Mouse (Mus musculus) hindbrain, embryonic 11.5 days (tissue): ENCODE measurements at regions not wholly inside any gene's neighbourhood (a gene's known extent, or its start where the extent isn't known, plus 50 kb on each side); places are given as distances from the start of the nearest gene placed in this dataset.

ENCODE experiments used
- ATAC-seq: fragments of 200-750 bp; cut with Nextera tagmentation; 2 replicates; pipeline ENCODE4 v1.8.0; 2017; ENCODE audit warnings: mild to moderate bottlenecking, moderate TSS enrichment, moderate library complexity; ENCODE audit not compliant: low FRiP score
- DNase-seq: peaks from one replicate; pipeline ENCODE4 v3.0.0-alpha.2; 2015; ENCODE audit warnings: low spot score
- H3K27ac ChIP-seq: fragments of 300-500 bp; sonication (generic); 2 replicates; pipeline ENCODE4 v1.5.1; 2014; ENCODE audit warnings: mild to moderate bottlenecking, low read depth, low read length
- H3K27me3 ChIP-seq: fragments of 300-500 bp; sonication (generic); 2 replicates; pipeline ENCODE4 v1.6.1; 2014; ENCODE audit warnings: mild to moderate bottlenecking, low read length, moderate library complexity, mixed read lengths; ENCODE audit not compliant: control insufficient read depth, insufficient read depth
- H3K36me3 ChIP-seq: fragments of 300-500 bp; sonication (generic); 2 replicates; pipeline ENCODE4 v1.6.1; 2014; ENCODE audit warnings: mild to moderate bottlenecking, low read length, moderate library complexity, mixed read lengths; ENCODE audit not compliant: control insufficient read depth, insufficient read depth
- H3K4me1 ChIP-seq: fragments of 300-500 bp; sonication (generic); replicated peaks from 2 replicates; pipeline ENCODE4 v1.6.1; 2014; ENCODE audit warnings: low read length, mixed read lengths; ENCODE audit not compliant: control insufficient read depth, insufficient read depth
- H3K4me2 ChIP-seq: fragments of 300-500 bp; sonication (generic); replicated peaks from 2 replicates; pipeline ENCODE4 v1.6.1; 2014; ENCODE audit warnings: mild to moderate bottlenecking, low read depth, low read length
- H3K4me3 ChIP-seq: fragments of 300-500 bp; sonication (generic); 2 replicates; pipeline ENCODE4 v1.5.1; 2014; ENCODE audit warnings: low read depth, low read length
- H3K9ac ChIP-seq: fragments of 300-500 bp; sonication (generic); 2 replicates; pipeline ENCODE4 v1.6.1; 2014; ENCODE audit warnings: low read depth, low read length
- H3K9me3 ChIP-seq: fragments of 300-500 bp; sonication (generic); 2 replicates; pipeline ENCODE4 v1.6.1; 2016; ENCODE audit warnings: low read length; ENCODE audit not compliant: control insufficient read depth
- WGBS: fragments of 180-500 bp; shearing (Covaris S2); extraction: QIAGEN DNeasy Blood & Tissue Kit; methylation state at CpG from one replicate; pipeline ENCODE4 v1.1.7; 2014; 5-methylcytosine and 5-hydroxymethylcytosine counted together

DNA sequence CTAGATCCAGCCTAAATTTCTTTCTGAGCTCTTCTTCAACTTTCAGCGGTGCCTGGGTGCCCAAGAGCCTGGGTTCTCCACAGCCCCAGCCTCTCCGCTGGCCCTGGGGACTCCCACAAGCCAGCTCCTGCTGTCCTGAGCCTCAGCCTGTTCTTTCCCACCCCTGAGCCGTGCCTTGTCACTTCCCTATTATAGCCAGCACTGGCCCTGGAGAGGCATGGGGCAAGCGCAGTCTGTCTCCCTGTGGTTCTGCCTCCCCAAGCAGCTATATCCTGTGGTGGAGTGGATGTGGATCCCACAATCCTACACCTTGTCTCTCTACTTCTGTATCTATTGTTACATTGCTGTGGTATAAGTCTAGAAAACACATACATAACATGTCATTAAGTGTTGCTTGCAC lies 128.6 kb upstream of the Hgf start:
- no peak overlapping the region for H3K4me3 ChIP-seq
- ATAC-seq (no peak), DNase-seq (no peak)
- no peak overlapping the region for H3K4me2 ChIP-seq
- 74% methylated on average over 4 of the region's 4 CpGs for WGBS
- no peak overlapping the region for H3K27ac ChIP-seq
- H3K9ac ChIP-seq: no peak overlapping the region
- H3K9me3 ChIP-seq: no peaks in the 10 kb centered on the region
- no peaks in the 10 kb centered on the region for H3K27me3 ChIP-seq
- no peaks in the 10 kb centered on the region for H3K36me3 ChIP-seq
- H3K4me1 ChIP-seq: no peaks in the 10 kb centered on the region

DNA sequence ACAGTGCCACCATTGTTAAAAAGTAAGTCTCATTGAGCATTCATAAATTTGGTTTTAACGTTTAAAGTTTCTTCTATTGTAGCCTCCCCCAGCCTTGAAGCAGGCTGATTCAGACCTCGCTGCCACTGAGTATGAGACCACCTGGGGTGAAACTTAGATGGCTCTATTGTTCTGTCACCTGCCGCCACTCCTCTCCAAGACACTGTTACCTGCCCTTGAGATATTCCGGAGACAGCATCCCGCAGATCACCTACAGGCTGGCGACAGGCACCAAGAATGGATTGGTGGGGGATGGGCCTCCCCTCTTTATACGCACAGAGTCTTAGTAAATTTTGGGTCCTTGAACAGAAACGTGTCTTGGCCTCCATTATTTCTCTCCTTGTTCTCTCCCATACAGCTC lies 128.0 kb upstream of the Hgf start:
- 41% methylated on average over 8 of the region's 8 CpGs for WGBS

GRCm38 (mm10) chr5:16426306-16426705 lies 127.0 kb upstream of the Hgf start:
- Histone ChIP-seq H3K27me3 (no peaks in the 10 kb centered on the region), H3K4me3 (no peak overlapping the region), H3K4me1 (no peaks in the 10 kb centered on the region), H3K4me2 (no peak overlapping the region), H3K27ac (no peak overlapping the region), H3K9ac (no peak overlapping the region), H3K9me3 (no peaks in the 10 kb centered on the region), H3K36me3 (no peaks in the 10 kb centered on the region)
- DNase-seq: no peak
- no peak for ATAC-seq
- 62% methylated on average over 2 of the region's 2 CpGs for WGBS

More for the DNA sequence above, 128.0 kb upstream of the Hgf start:
- no peaks in the 10 kb centered on the region for H3K9me3 ChIP-seq
- no peak overlapping the region for H3K4me3 ChIP-seq
- ATAC-seq: no peak
- H3K36me3 ChIP-seq: no peaks in the 10 kb centered on the region
- no peak for DNase-seq
- H3K27me3 ChIP-seq: no peaks in the 10 kb centered on the region
- no peaks in the 10 kb centered on the region for H3K4me1 ChIP-seq
- H3K9ac ChIP-seq: no peak overlapping the region
- no peak overlapping the region for H3K4me2 ChIP-seq
- H3K27ac ChIP-seq: no peak overlapping the region

DNA sequence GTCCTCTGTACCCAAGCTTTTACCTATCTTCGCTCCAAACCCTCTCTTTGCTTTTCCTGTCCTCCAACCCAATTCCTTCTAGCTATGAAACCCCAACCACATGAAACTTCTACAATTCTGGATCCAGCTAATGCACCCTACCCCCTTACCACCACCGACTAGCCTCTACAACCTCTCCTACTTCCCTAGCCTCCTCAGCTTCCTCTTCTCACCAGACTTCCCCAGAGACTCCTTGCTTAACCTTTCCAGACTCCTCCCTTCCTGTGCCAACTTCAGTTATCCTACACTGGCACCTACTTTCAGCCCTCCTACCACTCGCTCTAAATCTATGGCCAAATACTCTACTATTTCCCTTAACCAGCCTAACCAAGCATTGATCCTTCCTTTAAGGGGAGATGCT lies 118.7 kb upstream of the Hgf start:
- no peaks in the 10 kb centered on the region for H3K36me3 ChIP-seq
- H3K9ac ChIP-seq: no peak overlapping the region
- WGBS: 91% methylated on average over 3 of the region's 3 CpGs
- no peaks in the 10 kb centered on the region for H3K4me1 ChIP-seq
- no peak overlapping the region for H3K27ac ChIP-seq
- no peaks in the 10 kb centered on the region for H3K9me3 ChIP-seq
- H3K27me3 ChIP-seq: no peaks in the 10 kb centered on the region
- no peak overlapping the region for H3K4me3 ChIP-seq
- DNase-seq: no peak
- no peak overlapping the region for H3K4me2 ChIP-seq
- ATAC-seq: no peak

GRCm38 (mm10) chr5:16445056-16445455 lies 108.2 kb upstream of the Hgf start:
- no peak overlapping the region for H3K4me2 ChIP-seq
- H3K9ac ChIP-seq: no peak overlapping the region
- 73% methylated on average over 1 of the region's 1 CpGs for WGBS
- no peaks in the 10 kb centered on the region for H3K4me1 ChIP-seq
- no peak overlapping the region for H3K4me3 ChIP-seq
- DNase-seq: no peak
- H3K27ac ChIP-seq: no peak overlapping the region
- no peaks in the 10 kb centered on the region for H3K36me3 ChIP-seq
- no peak for ATAC-seq
- H3K9me3 ChIP-seq: no peaks in the 10 kb centered on the region
- no peaks in the 10 kb centered on the region for H3K27me3 ChIP-seq

- H3K36me3 ChIP-seq: no peaks in the 10 kb centered on the region
- no peaks in the 10 kb centered on the region for H3K4me1 ChIP-seq
- no peak for DNase-seq
- no peak overlapping the region for H3K9ac ChIP-seq
- H3K27ac ChIP-seq: no peak overlapping the region
- no peak overlapping the region for H3K4me3 ChIP-seq
- H3K27me3 ChIP-seq: no peaks in the 10 kb centered on the region
- ATAC-seq: no peak
- H3K4me2 ChIP-seq: no peak overlapping the region
- 59% methylated on average over 1 of the region's 1 CpGs for WGBS
- no peaks in the 10 kb centered on the region for H3K9me3 ChIP-seq
Observed at GRCm38 (mm10) chr5:16446977-16447376, 106.3 kb upstream of the Hgf start.

GRCm38 (mm10) chr5:16461795-16462194 lies 91.5 kb upstream of the Hgf start:
- no peak overlapping the region for H3K27ac ChIP-seq
- H3K9me3 ChIP-seq: no peaks in the 10 kb centered on the region
- 81% methylated on average over 2 of the region's 2 CpGs for WGBS
- no peaks in the 10 kb centered on the region for H3K4me1 ChIP-seq
- H3K36me3 ChIP-seq: no peaks in the 10 kb centered on the region
- DNase-seq (no peak), ATAC-seq (no peak)
- H3K27me3 ChIP-seq: no peaks in the 10 kb centered on the region
- H3K9ac ChIP-seq: no peak overlapping the region
- H3K4me2 ChIP-seq: no peak overlapping the region
- H3K4me3 ChIP-seq: no peak overlapping the region

DNA sequence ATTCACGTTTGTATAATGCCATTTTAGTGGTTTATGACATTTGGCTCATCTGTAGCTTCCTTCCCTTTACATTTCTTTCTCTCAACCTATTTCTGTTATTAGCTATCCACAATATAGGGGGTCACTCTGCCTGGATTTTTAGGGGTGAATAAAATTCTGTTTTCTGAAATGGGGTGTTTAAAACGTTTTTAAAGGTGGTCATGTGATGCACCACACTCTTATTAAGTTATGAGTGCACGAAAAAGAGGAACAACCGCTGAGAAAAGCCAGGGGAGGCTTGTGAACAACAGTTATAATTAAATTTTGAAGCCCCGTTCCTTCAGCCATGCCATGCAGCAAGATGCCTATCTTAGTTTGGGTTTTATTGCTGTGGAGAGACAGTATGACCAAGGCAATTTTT lies 87.0 kb upstream of the Hgf start:
- Histone ChIP-seq H3K27ac (no peak overlapping the region), H3K36me3 (no peaks in the 10 kb centered on the region), H3K27me3 (no peaks in the 10 kb centered on the region), H3K9me3 (no peaks in the 10 kb centered on the region), H3K4me3 (no peak overlapping the region), H3K9ac (no peak overlapping the region), H3K4me1 (no peaks in the 10 kb centered on the region), H3K4me2 (no peak overlapping the region)
- no peak for ATAC-seq
- no peak for DNase-seq
- WGBS: 76% methylated on average over 5 of the region's 5 CpGs

GRCm38 (mm10) chr5:16468560-16468959 lies 84.7 kb upstream of the Hgf start:
- Histone ChIP-seq H3K27me3 (no peaks in the 10 kb centered on the region), H3K9me3 (no peaks in the 10 kb centered on the region), H3K4me3 (no peak overlapping the region), H3K4me1 (no peaks in the 10 kb centered on the region), H3K4me2 (no peak overlapping the region), H3K9ac (no peak overlapping the region), H3K36me3 (no peaks in the 10 kb centered on the region), H3K27ac (no peak overlapping the region)
- 74% methylated on average over 2 of the region's 2 CpGs for WGBS
- ATAC-seq (no peak), DNase-seq (no peak)
